Mouse (Mus musculus) E14TG2a.4 (cell line): ENCODE data around the gene Wnt16.

ENCODE experiments used
- CTCF ChIP-seq: conservative IDR thresholded peaks from 2 replicates; pipeline ENCODE4 v1.5.1; 2014; ENCODE audit warnings: low read length
- POU5F1 ChIP-seq: IDR thresholded peaks from 2 replicates; pipeline ENCODE4 v1.6.1; 2014; ENCODE audit warnings: low read length, borderline replicate concordance

GRCm38 (mm10) chr6:22243321-22243720 is 44.7 kb upstream of the Wnt16 start:
- TF ChIP-seq POU5F1 (no peak), CTCF (no peak)
